In the genomic region with DNA sequence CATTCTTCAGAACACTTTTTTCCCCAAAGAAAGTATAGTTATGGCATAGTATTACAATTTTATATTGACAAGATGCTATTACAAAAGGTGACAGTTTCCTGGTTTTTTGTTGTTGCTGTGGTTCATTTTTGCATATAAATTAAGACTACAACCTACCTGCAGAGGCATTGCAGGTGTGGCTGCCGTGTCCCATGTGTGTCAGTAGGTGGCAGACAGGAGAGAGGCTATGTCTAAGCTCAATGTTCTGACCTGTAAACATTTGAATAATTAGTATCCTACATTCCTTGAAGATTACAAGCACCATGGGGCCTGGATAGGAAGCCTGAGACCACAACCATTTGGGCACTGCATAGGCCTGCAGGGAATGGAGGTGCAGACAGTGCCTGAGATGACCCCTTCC, we compare ENCODE assay signal across 23 mouse cellular contexts. TPM values are rescaled to one million over a fixed set of nuclear protein-coding genes. Genes with fewer than 3 reads are reported as not detected.
"Had no signal": no experiment of that assay in that cellular context is flagged by ENCODE, and none has a peak within 500 bp of the region (broad histone marks: within the 10 kb centered on the region; RNA-seq: fewer than 3 reads in every experiment).

No protein-coding gene starts in this region.

- H3K27me3 ChIP-seq: limb, embryonic 13.5 days; liver, embryonic 15.5 days; megakaryocyte, embryonic 14.5 days had no signal

- H3K4me3 ChIP-seq: layer of hippocampus, adult 2 months; limb, embryonic 13.5 days; liver, embryonic 15.5 days; megakaryocyte, embryonic 14.5 days had no signal

- H3K27ac ChIP-seq: layer of hippocampus, adult 2 months; limb, embryonic 13.5 days; liver, embryonic 15.5 days had no signal

- H3K9ac ChIP-seq: limb, embryonic 13.5 days; liver, embryonic 15.5 days had no signal

- ATAC-seq: inflammation-experienced regulatory T-cells, adult 6 months; midbrain, embryonic 16.5 days had no signal

- H3K9me3 ChIP-seq: limb, embryonic 13.5 days; liver, embryonic 15.5 days had no signal

- DNase-seq: kidney, adult 18-20 months; kidney, postnatal 10 days; kidney, postnatal 4 days; left cerebral cortex, postnatal 4 days; lung, postnatal 4 days; spleen, adult 18-20 months; thymus, adult 2 months; thymus, postnatal 25 days had no signal

- H3K36me3 ChIP-seq: limb, embryonic 13.5 days; liver, embryonic 15.5 days had no signal

- H3K4me1 ChIP-seq: limb, embryonic 13.5 days; liver, embryonic 15.5 days; megakaryocyte, embryonic 14.5 days had no signal

- H3K4me2 ChIP-seq: limb, embryonic 13.5 days; liver, embryonic 11.5 days; liver, embryonic 15.5 days; midbrain, embryonic 11.5 days had no signal

RNA-seq across cellular contexts. Expression of gene Gm11111, which starts 11.2 kb away (rescaled TPM):
- total RNA-seq: layer of hippocampus, adult 2 months; layer of hippocampus, postnatal 10 days; left cerebral cortex, postnatal 10 days; left cerebral cortex, postnatal 4 days had no signal
- polyA plus RNA-seq: inflammation-experienced regulatory T-cells, adult 6 months; limb, embryonic 13.5 days; liver, embryonic 11.5 days; liver, embryonic 15.5 days; lung, embryonic 16.5 days; midbrain, embryonic 11.5 days; midbrain, embryonic 16.5 days; neural tube, embryonic 14.5 days; stomach, embryonic 14.5 days; testis, adult 2 months; thymus, adult 2 months; urinary bladder, adult 2 months had no signal
